Mouse (Mus musculus) intestine, embryonic 14.5 days (tissue): ENCODE data around the gene Jazf1. TPM values are rescaled to one million over a fixed set of nuclear protein-coding genes. Genes with fewer than 3 reads are reported as not detected.

Source experiments
- ATAC-seq: fragments of 200-750 bp; cut with Nextera tagmentation; replicated peaks from 2 replicates; pipeline ENCODE4 v1.8.0; 2017; ENCODE audit warnings: low read depth, moderate number of reproducible peaks, moderate TSS enrichment, moderate library complexity; ENCODE audit not compliant: low FRiP score, low TSS enrichment
- DNase-seq: peaks from one replicate; pipeline ENCODE4 v3.0.0-alpha.2; 2018; ENCODE audit warnings: low spot score
- H3K27ac ChIP-seq: fragments of 300-500 bp; sonication (generic); 2 replicates; pipeline ENCODE4 v1.5.1; 2014; ENCODE audit warnings: low read depth, mild to moderate bottlenecking, control low read depth
- H3K27me3 ChIP-seq: fragments of 300-500 bp; sonication (generic); replicated peaks from 2 replicates; pipeline ENCODE4 v1.6.1; 2014; ENCODE audit warnings: low read length, control low read depth; ENCODE audit not compliant: control insufficient read depth, insufficient read depth
- H3K36me3 ChIP-seq: fragments of 300-500 bp; sonication (generic); 2 replicates; pipeline ENCODE4 v1.6.1; 2014; ENCODE audit warnings: low read length, control low read depth; ENCODE audit not compliant: control insufficient read depth, insufficient read depth
- H3K4me1 ChIP-seq: fragments of 300-500 bp; sonication (generic); replicated peaks from 2 replicates; pipeline ENCODE4 v1.6.1; 2014; ENCODE audit warnings: low read length, control low read depth, mixed read lengths; ENCODE audit not compliant: control insufficient read depth, insufficient read depth
- H3K4me2 ChIP-seq: fragments of 300-500 bp; sonication (generic); 2 replicates; pipeline ENCODE4 v1.6.1; 2014; ENCODE audit warnings: low read length
- H3K4me3 ChIP-seq: fragments of 300-500 bp; sonication (generic); 2 replicates; pipeline ENCODE4 v1.5.1; 2014; ENCODE audit warnings: low read depth, low read length, control low read depth, mixed read lengths
- H3K9ac ChIP-seq: fragments of 300-500 bp; sonication (generic); 2 replicates; pipeline ENCODE4 v1.6.1; 2014; ENCODE audit warnings: mild to moderate bottlenecking, low read length
- H3K9me3 ChIP-seq: fragments of 300-500 bp; sonication (generic); 2 replicates; pipeline ENCODE4 v1.6.1; 2016; ENCODE audit warnings: low read length, control low read depth; ENCODE audit not compliant: control insufficient read depth
- WGBS: fragments of 180-500 bp; shearing (Covaris S2); extraction: QIAGEN DNeasy Blood & Tissue Kit; methylation state at CpG from one replicate; pipeline ENCODE4 v1.1.7; 2014; 5-methylcytosine and 5-hydroxymethylcytosine counted together
- polyA plus RNA-seq: library from polyadenylated mRNA; unstranded; fragments of >200 nt; fragmentation: Nextera tagmentation; extraction: Ambion mirVana; gene quantifications from 2 replicates; pipeline ENCODE4 v1.2.1, GENCODE M21; 2014

Jazf1 gene
- polyA plus RNA-seq, 1 experiment from 2014 or later = 6.9 TPM

DNA sequence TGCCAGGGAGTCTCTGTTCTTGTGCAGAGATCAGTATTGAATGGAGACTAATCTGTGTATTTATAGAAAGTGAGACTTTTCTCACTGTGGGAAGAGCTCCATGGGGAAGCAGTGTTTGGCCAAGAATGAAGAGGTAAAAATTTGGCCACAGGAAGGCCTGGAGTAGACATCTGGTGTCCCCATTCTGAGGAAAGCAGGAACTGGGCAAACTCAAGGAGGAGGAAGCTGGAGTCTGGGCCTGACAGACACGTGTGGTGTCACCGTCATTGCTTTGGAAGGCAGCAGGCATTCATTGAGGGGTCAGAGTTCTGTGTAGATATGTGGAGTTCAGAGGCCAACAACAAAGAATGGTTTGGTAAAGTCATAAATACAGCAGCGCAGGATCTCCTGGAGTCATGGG lies 130.5 kb downstream of the Jazf1 start:
- ATAC-seq (no peak), DNase-seq (no peak)
- H3K9me3 ChIP-seq = no peaks in the 10 kb centered on the region
- 62% methylated on average over 3 of the region's 3 CpGs for WGBS
- 0 out of 2 replicates have a peak overlapping the region, but pooled peaks have one; percentile 22 for H3K27ac ChIP-seq
- H3K4me3 ChIP-seq = no peak overlapping the region
- no peaks in the 10 kb centered on the region for H3K36me3 ChIP-seq
- H3K27me3 ChIP-seq = no peaks in the 10 kb centered on the region
- H3K4me1 ChIP-seq = peaks cover 10% of the 10 kb centered on the region; the same call in 1 of the 2 replicates
- no peak overlapping the region for H3K4me2 ChIP-seq
- H3K9ac ChIP-seq = no peak overlapping the region

- Histone ChIP-seq H3K27ac (peak overlapping the region; percentile 67), H3K36me3 (no peaks in the 10 kb centered on the region), H3K9ac (no peak overlapping the region), H3K27me3 (no peaks in the 10 kb centered on the region), H3K4me1 (peaks cover 10% of the 10 kb centered on the region; the same call in 1 of the 2 replicates), H3K4me3 (no peak overlapping the region), H3K4me2 (no peak overlapping the region), H3K9me3 (no peaks in the 10 kb centered on the region)
- 34% methylated on average over 10 of the region's 10 CpGs for WGBS
- DNase-seq (peak; percentile 62), ATAC-seq (no peak)
These were observed 131.4 kb downstream of the Jazf1 start for GRCm38 (mm10) chr6:52936995-52937394.

GRCm38 (mm10) chr6:52934021-52934420 lies 134.4 kb downstream of the Jazf1 start:
- H3K27ac ChIP-seq = no peak overlapping the region
- H3K4me3 ChIP-seq = no peak overlapping the region
- H3K36me3 ChIP-seq = no peaks in the 10 kb centered on the region
- no peak overlapping the region for H3K4me2 ChIP-seq
- no peaks in the 10 kb centered on the region for H3K27me3 ChIP-seq
- no peak overlapping the region for H3K9ac ChIP-seq
- 83% methylated on average over 6 of the region's 6 CpGs for WGBS
- no peak for DNase-seq
- H3K4me1 ChIP-seq = peaks cover 14% of the 10 kb centered on the region; the same call in 1 of the 2 replicates
- no peaks in the 10 kb centered on the region for H3K9me3 ChIP-seq
- no peak for ATAC-seq

- Histone ChIP-seq H3K9me3 (no peaks in the 10 kb centered on the region), H3K27ac (no peak overlapping the region), H3K4me2 (no peak overlapping the region), H3K9ac (no peak overlapping the region), H3K36me3 (no peaks in the 10 kb centered on the region), H3K4me3 (no peak overlapping the region), H3K4me1 (peaks cover 10% of the 10 kb centered on the region; the same call in 1 of the 2 replicates), H3K27me3 (no peaks in the 10 kb centered on the region)
- DNase-seq = peak; percentile 40
- 59% methylated on average over 7 of the region's 7 CpGs for WGBS
- ATAC-seq = no peak
These were observed 135.7 kb downstream of the Jazf1 start for GRCm38 (mm10) chr6:52932603-52933178.

GRCm38 (mm10) chr6:52929358-52929757 lies 139.1 kb downstream of the Jazf1 start:
- H3K27ac ChIP-seq = no peak overlapping the region
- H3K9ac ChIP-seq = no peak overlapping the region
- peaks cover 22% of the 10 kb centered on the region for H3K4me1 ChIP-seq
- ATAC-seq = no peak
- H3K27me3 ChIP-seq = no peaks in the 10 kb centered on the region
- no peaks in the 10 kb centered on the region for H3K9me3 ChIP-seq
- no peak overlapping the region for H3K4me3 ChIP-seq
- DNase-seq = peak; percentile 15
- H3K36me3 ChIP-seq = no peaks in the 10 kb centered on the region
- 85% methylated on average over 12 of the region's 12 CpGs for WGBS
- no peak overlapping the region for H3K4me2 ChIP-seq

GRCm38 (mm10) chr6:52926947-52927346 lies 141.5 kb downstream of the Jazf1 start:
- H3K36me3 ChIP-seq = no peaks in the 10 kb centered on the region
- 78% methylated on average over 4 of the region's 4 CpGs for whole genome bisulfite sequencing
- no peak overlapping the region for H3K4me2 ChIP-seq
- no peak for ATAC-seq
- H3K27ac ChIP-seq = no peak overlapping the region
- no peak overlapping the region for H3K9ac ChIP-seq
- H3K9me3 ChIP-seq = no peaks in the 10 kb centered on the region
- peaks cover 22% of the 10 kb centered on the region for H3K4me1 ChIP-seq
- H3K4me3 ChIP-seq = no peak overlapping the region
- no peaks in the 10 kb centered on the region for H3K27me3 ChIP-seq
- peak; percentile 49 for DNase-seq

DNA sequence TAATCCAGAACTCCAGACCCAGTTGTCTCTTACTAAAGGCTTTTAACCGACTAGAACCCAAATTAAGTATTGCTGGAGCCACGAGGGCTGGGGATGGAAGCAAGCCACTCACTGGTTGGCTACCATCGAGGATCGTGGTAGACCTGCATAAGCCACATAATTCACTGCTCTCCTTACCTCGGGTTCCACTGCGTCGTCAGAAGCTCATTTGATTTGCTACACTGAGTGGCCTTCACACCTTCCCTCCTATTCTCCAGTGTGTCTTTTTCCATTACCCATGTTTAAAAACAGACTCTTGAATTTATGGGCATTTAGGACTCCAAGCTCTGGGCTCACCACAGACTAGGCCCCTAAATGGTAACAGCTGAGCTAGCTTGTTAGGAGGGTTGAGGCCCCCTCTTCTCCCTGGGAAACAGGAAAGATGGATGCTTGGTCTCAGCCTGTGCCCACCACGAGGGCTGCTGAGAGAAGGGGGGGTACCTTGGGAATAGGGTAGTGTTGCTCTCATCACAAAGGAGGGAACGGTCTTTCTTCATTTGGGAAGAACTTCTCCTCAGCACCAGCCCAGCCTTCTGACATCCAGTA lies 142.9 kb downstream of the Jazf1 start:
- no peak overlapping the region for H3K9ac ChIP-seq
- 49% methylated on average over 9 of the region's 9 CpGs for WGBS
- DNase-seq = no peak

GRCm38 (mm10) chr6:52921248-52921647 lies 147.2 kb downstream of the Jazf1 start:
- Histone ChIP-seq H3K27ac (no peak overlapping the region), H3K4me2 (no peak overlapping the region), H3K4me3 (no peak overlapping the region), H3K9ac (no peak overlapping the region), H3K4me1 (peaks cover 16% of the 10 kb centered on the region), H3K36me3 (no peaks in the 10 kb centered on the region), H3K9me3 (no peaks in the 10 kb centered on the region), H3K27me3 (no peaks in the 10 kb centered on the region)
- WGBS = 82% methylated on average over 6 of the region's 6 CpGs
- ATAC-seq (no peak), DNase-seq (no peak)

More for the DNA sequence above, 142.9 kb downstream of the Jazf1 start:
- no peaks in the 10 kb centered on the region for H3K9me3 ChIP-seq
- no peaks in the 10 kb centered on the region for H3K36me3 ChIP-seq
- no peak; the same call in 1 of the 2 replicates for ATAC-seq
- no peaks in the 10 kb centered on the region for H3K27me3 ChIP-seq
- H3K4me3 ChIP-seq = no peak overlapping the region
- peaks cover 22% of the 10 kb centered on the region for H3K4me1 ChIP-seq
- H3K4me2 ChIP-seq = no peak overlapping the region
- peak overlapping the region; percentile 73 for H3K27ac ChIP-seq

GRCm38 (mm10) chr6:52920719-52921118 lies 147.7 kb downstream of the Jazf1 start:
- no peak for ATAC-seq
- Histone ChIP-seq H3K9ac (no peak overlapping the region), H3K4me2 (no peak overlapping the region), H3K27ac (no peak overlapping the region), H3K9me3 (no peaks in the 10 kb centered on the region), H3K27me3 (no peaks in the 10 kb centered on the region), H3K4me3 (no peak overlapping the region), H3K4me1 (peaks cover 11% of the 10 kb centered on the region), H3K36me3 (no peaks in the 10 kb centered on the region)
- no peak for DNase-seq
- WGBS = 86% methylated on average over 6 of the region's 6 CpGs
